Mouse (Mus musculus): ENCODE data around the gene Serpine2. TPM values are rescaled to one million over a fixed set of nuclear protein-coding genes. Genes with fewer than 3 reads are reported as not detected.

Gene Serpine2
- polyA plus RNA-seq (2012; fragmentation: generic; extraction: Trizol): 100 to 1,000 TPM in 1 of 2 experiments, 1 to 10 TPM in 1; 1.4 to 221 TPM

GRCm38 (mm10) chr1:79861130-79861942 lies at the start of gene Serpine2:
Gene Serpine2 (minus strand): TSS chr1:79861180.

GRCm38 (mm10) chr1:79775927-79776458 lies 85.0 kb downstream of the Serpine2 start, which contains the start of the genes Mrpl44 and Wdfy1:
Gene Mrpl44 (plus strand): TSS chr1:79776018.
Gene Wdfy1 (minus strand): TSS chr1:79776143.

Other genes starting within 250 kb of the Serpine2 start
- under 1 TPM in 1 of 2 experiments, not detected in 1; 0.01 TPM for gene Ap1s3, start 189.2 kb downstream of the Serpine2 start, polyA plus RNA-seq (2012; fragmentation: generic; extraction: Trizol)
- gene Mrpl44, start 85.2 kb downstream of the Serpine2 start, polyA plus RNA-seq (2012; fragmentation: generic; extraction: Trizol): 10 to 100 TPM; 10.9 to 19.8 TPM
- 10 to 100 TPM; 12.1 to 19.3 TPM for gene Wdfy1, start 85.0 kb downstream of the Serpine2 start, polyA plus RNA-seq (2012; fragmentation: generic; extraction: Trizol)